Mouse (Mus musculus): Measurements from ENCODE around the gene Vma21-ps. TPM values are rescaled to one million over a fixed set of nuclear protein-coding genes. Genes with fewer than 3 reads are reported as not detected.
"Not testable (repeated sequence)": the region's sequence is repeated elsewhere in the genome, so short reads cannot be mapped to it uniquely, and the experiment has no call there.

Gene Vma21-ps
- total RNA-seq (2014; rRNA removed) (2.1 TPM in 1 of 2 replicates, not detected in the other), polyA plus RNA-seq (2012; rRNA removed) (0.55 and 1.3 TPM in 2 replicates)

- H3K4me1 ChIP-seq (ENCODE audit: control insufficient read depth, insufficient read depth, low read length); H3K36me3 ChIP-seq (ENCODE audit: control insufficient read depth, insufficient read depth, low read length); H3K79me2 ChIP-seq (ENCODE audit: control insufficient read depth, insufficient read depth, low read length); H3K27ac ChIP-seq (replicated peaks; ENCODE audit: insufficient read depth, low read depth, low read length); H3K4me3 ChIP-seq (ENCODE audit: insufficient read depth, low read depth, low read length); H3K27me3 ChIP-seq (ENCODE audit: control insufficient read depth, insufficient read depth, low read length); DNase-seq (ENCODE audit: extremely low read depth, low read depth, low spot score); H3K9ac ChIP-seq (ENCODE audit: low read depth, low read length): not testable (repeated sequence)
- 95% methylated on average over 10 of the region's 10 CpGs for WGBS
Measured at GRCm38 (mm10) chr4:52497144-52497543, at the start of gene Vma21-ps. Vma21-ps (minus strand) TSS chr4:52497244.

GRCm38 (mm10) chr4:52543001-52543400 is 46.0 kb upstream of the Vma21-ps start:
- H3K9ac ChIP-seq (ENCODE audit: low read depth, low read length), result no peak overlapping the region
- TF ChIP-seq POLR2A (IDR thresholded peaks at IDR 0.05; ENCODE audit: extremely low read depth, insufficient read depth, low read length), result no peak
- TF ChIP-seq CTCF (IDR thresholded peaks at IDR 0.05; ENCODE audit: low read depth, low read length), result no peak
- no peak overlapping the region for H3K27ac ChIP-seq (replicated peaks; ENCODE audit: insufficient read depth, low read depth, low read length)
- no peaks in the 10 kb centered on the region for H3K36me3 ChIP-seq (ENCODE audit: control insufficient read depth, insufficient read depth, low read length)
- no peak overlapping the region for H3K4me3 ChIP-seq (ENCODE audit: insufficient read depth, low read depth, low read length)
- no peaks in the 10 kb centered on the region for H3K79me2 ChIP-seq (ENCODE audit: control insufficient read depth, insufficient read depth, low read length)
- no peaks in the 10 kb centered on the region for H3K27me3 ChIP-seq (ENCODE audit: control insufficient read depth, insufficient read depth, low read length)
- DNase-seq (ENCODE audit: extremely low read depth, low read depth, low spot score), result no peak
- no peaks in the 10 kb centered on the region for H3K4me1 ChIP-seq (ENCODE audit: control insufficient read depth, insufficient read depth, low read length)
- WGBS, result 86% methylated on average over 3 of the region's 3 CpGs

- H3K4me3 ChIP-seq (ENCODE audit: insufficient read depth, low read depth, low read length), result no peak overlapping the region
- TF ChIP-seq CTCF (IDR thresholded peaks at IDR 0.05; ENCODE audit: low read depth, low read length), result no peak
- TF ChIP-seq POLR2A (IDR thresholded peaks at IDR 0.05; ENCODE audit: extremely low read depth, insufficient read depth, low read length), result no peak
- 75% methylated on average over 2 of the region's 2 CpGs for WGBS
Measured at GRCm38 (mm10) chr4:52530636-52531035, 33.6 kb upstream of the Vma21-ps start.

GRCm38 (mm10) chr4:52526464-52526863 is 29.4 kb upstream of the Vma21-ps start:
- no peak for DNase-seq (ENCODE audit: extremely low read depth, low read depth, low spot score)
- Histone ChIP-seq H3K27ac (replicated peaks; ENCODE audit: insufficient read depth, low read depth, low read length) (no peak overlapping the region), H3K4me3 (ENCODE audit: insufficient read depth, low read depth, low read length) (no peak overlapping the region), H3K27me3 (ENCODE audit: control insufficient read depth, insufficient read depth, low read length) (no peaks in the 10 kb centered on the region), H3K9ac (ENCODE audit: low read depth, low read length) (no peak overlapping the region), H3K36me3 (ENCODE audit: control insufficient read depth, insufficient read depth, low read length) (no peaks in the 10 kb centered on the region), H3K79me2 (ENCODE audit: control insufficient read depth, insufficient read depth, low read length) (no peaks in the 10 kb centered on the region), H3K4me1 (ENCODE audit: control insufficient read depth, insufficient read depth, low read length) (no peaks in the 10 kb centered on the region)
- TF ChIP-seq POLR2A (IDR thresholded peaks at IDR 0.05; ENCODE audit: extremely low read depth, insufficient read depth, low read length) (no peak), CTCF (IDR thresholded peaks at IDR 0.05; ENCODE audit: low read depth, low read length) (no peak)
- 79% methylated on average over 5 of the region's 5 CpGs for WGBS

More at GRCm38 (mm10) chr4:52530636-52531035, 33.6 kb upstream of the Vma21-ps start:
- Histone ChIP-seq H3K4me1 (ENCODE audit: control insufficient read depth, insufficient read depth, low read length) (no peaks in the 10 kb centered on the region), H3K9ac (ENCODE audit: low read depth, low read length) (no peak overlapping the region), H3K36me3 (ENCODE audit: control insufficient read depth, insufficient read depth, low read length) (no peaks in the 10 kb centered on the region), H3K27me3 (ENCODE audit: control insufficient read depth, insufficient read depth, low read length) (no peaks in the 10 kb centered on the region), H3K27ac (replicated peaks; ENCODE audit: insufficient read depth, low read depth, low read length) (no peak overlapping the region), H3K79me2 (ENCODE audit: control insufficient read depth, insufficient read depth, low read length) (no peaks in the 10 kb centered on the region)
- no peak for DNase-seq (ENCODE audit: extremely low read depth, low read depth, low spot score)

- H3K4me1 ChIP-seq (ENCODE audit: control insufficient read depth, insufficient read depth, low read length), result peaks cover 2% of the 10 kb centered on the region; the same call in 1 of the 2 replicates
- no peak for DNase-seq (ENCODE audit: extremely low read depth, low read depth, low spot score)
- H3K36me3 ChIP-seq (ENCODE audit: control insufficient read depth, insufficient read depth, low read length), result no peaks in the 10 kb centered on the region
- no peaks in the 10 kb centered on the region for H3K27me3 ChIP-seq (ENCODE audit: control insufficient read depth, insufficient read depth, low read length)
- 82% methylated on average over 5 of the region's 5 CpGs for WGBS
- H3K9ac ChIP-seq (ENCODE audit: low read depth, low read length), result no peak overlapping the region
- no peak overlapping the region for H3K27ac ChIP-seq (replicated peaks; ENCODE audit: insufficient read depth, low read depth, low read length)
- H3K79me2 ChIP-seq (ENCODE audit: control insufficient read depth, insufficient read depth, low read length), result no peaks in the 10 kb centered on the region
- H3K4me3 ChIP-seq (ENCODE audit: insufficient read depth, low read depth, low read length), result no peak overlapping the region
- no peak for TF ChIP-seq POLR2A (IDR thresholded peaks at IDR 0.05; ENCODE audit: extremely low read depth, insufficient read depth, low read length)
Measured at GRCm38 (mm10) chr4:52519301-52519700, 22.3 kb upstream of the Vma21-ps start.

GRCm38 (mm10) chr4:52517580-52517979 is 20.5 kb upstream of the Vma21-ps start:
- no peak overlapping the region for H3K27ac ChIP-seq (replicated peaks; ENCODE audit: insufficient read depth, low read depth, low read length)
- no peak overlapping the region for H3K9ac ChIP-seq (ENCODE audit: low read depth, low read length)
- no peak for TF ChIP-seq CTCF (IDR thresholded peaks at IDR 0.05; ENCODE audit: low read depth, low read length)
- no peak for TF ChIP-seq POLR2A (IDR thresholded peaks at IDR 0.05; ENCODE audit: extremely low read depth, insufficient read depth, low read length)
- H3K4me3 ChIP-seq (ENCODE audit: insufficient read depth, low read depth, low read length), result no peak overlapping the region
- no peaks in the 10 kb centered on the region; the same call in 1 of the 2 replicates for H3K27me3 ChIP-seq (ENCODE audit: control insufficient read depth, insufficient read depth, low read length)
- no peaks in the 10 kb centered on the region for H3K36me3 ChIP-seq (ENCODE audit: control insufficient read depth, insufficient read depth, low read length)
- H3K4me1 ChIP-seq (ENCODE audit: control insufficient read depth, insufficient read depth, low read length), result peaks cover 2% of the 10 kb centered on the region; the same call in 1 of the 2 replicates
- DNase-seq (ENCODE audit: extremely low read depth, low read depth, low spot score), result peak; percentile 20
- H3K79me2 ChIP-seq (ENCODE audit: control insufficient read depth, insufficient read depth, low read length), result no peaks in the 10 kb centered on the region
- WGBS, result 11% methylated on average over 4 of the region's 4 CpGs
